Mouse (Mus musculus) embryonic fibroblast, embryonic 13.5 days (primary cell): ENCODE measurements around the gene 2310057M21Rik. TPM values are rescaled to one million over a fixed set of nuclear protein-coding genes. Genes with fewer than 3 reads are reported as not detected.

Experiments
- H3K27ac ChIP-seq: 2 replicates; pipeline ENCODE4 v1.5.1; 2012; ENCODE audit warnings: low read length, control low read depth, inconsistent platforms; ENCODE audit not compliant: insufficient read depth
- H3K4me1 ChIP-seq: 2 replicates; pipeline ENCODE4 v1.6.1; 2011; ENCODE audit warnings: low read length; ENCODE audit not compliant: control insufficient read depth, insufficient read depth
- H3K4me3 ChIP-seq: 2 replicates; pipeline ENCODE4 v1.5.1; 2011; ENCODE audit warnings: mild to moderate bottlenecking, control low read depth, low read length; ENCODE audit not compliant: insufficient read depth
- CTCF ChIP-seq: IDR thresholded peaks from 2 replicates; pipeline ENCODE4 v1.5.1; 2011; ENCODE audit warnings: mild to moderate bottlenecking, control low read depth, low read length, moderate library complexity, borderline replicate concordance; ENCODE audit not compliant: insufficient read depth
- POLR2A ChIP-seq: IDR thresholded peaks from 2 replicates; pipeline ENCODE4 v1.6.1; 2011; ENCODE audit warnings: low read depth, mild to moderate bottlenecking, control low read depth, low read length, moderate library complexity
- polyA plus RNA-seq: library from polyadenylated mRNA; stranded (reverse); fragments of >200 nt; gene quantifications from 2 replicates; pipeline ENCODE4 v1.2.4, GENCODE M21; 2011; ENCODE audit warnings: low read depth; ENCODE audit not compliant: missing spikeins, insufficient read length

2310057M21Rik gene
- polyA plus RNA-seq, 1 experiment: 21.2 TPM

GRCm38 (mm10) chr7:131370648-131371469, 8.3 kb upstream of the 2310057M21Rik start, which contains the start of gene Pstk:
Gene Pstk, plus strand, starts transcription at chr7:131371141.
- Histone ChIP-seq H3K4me3 (peak within 1 kb of the TSS; percentile 57), H3K27ac (peak within 1 kb of the TSS; percentile 86), H3K4me1 (peaks cover 4% of the 10 kb centered on the region; the same call in 1 of the 2 replicates)
- TF ChIP-seq POLR2A (peak; percentile 95), CTCF (peak; percentile 95)

DNA sequence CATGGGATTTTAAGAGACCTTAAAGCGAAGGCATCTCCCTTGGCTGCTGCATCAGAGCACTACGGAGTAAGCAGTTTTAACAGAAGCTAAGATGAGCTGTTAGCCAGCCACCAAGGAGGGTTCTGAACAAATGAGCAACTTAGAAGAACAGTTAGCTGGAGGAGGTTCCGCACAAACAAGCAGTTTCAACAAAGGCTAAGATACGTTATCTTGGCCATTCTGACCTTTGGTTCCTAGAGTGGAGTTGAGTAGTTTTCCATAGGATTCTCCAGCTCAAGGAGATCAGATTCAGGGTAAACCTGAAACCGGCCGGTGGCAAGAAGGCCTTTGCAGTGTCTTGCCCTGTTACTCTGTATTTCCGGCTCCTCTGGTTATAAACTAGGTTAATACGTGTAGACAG, 1.6 kb upstream of the 2310057M21Rik start:
- H3K4me3 ChIP-seq: no peak overlapping the region
- TF ChIP-seq CTCF: no peak
- TF ChIP-seq POLR2A: no peak
- H3K4me1 ChIP-seq: no peaks in the 10 kb centered on the region
- H3K27ac ChIP-seq: no peak overlapping the region

- H3K27ac ChIP-seq: peak overlapping the region; percentile 52
- TF ChIP-seq POLR2A (no peak), CTCF (no peak)
- H3K4me3 ChIP-seq: peak overlapping the region; percentile 70
- no peaks in the 10 kb centered on the region for H3K4me1 ChIP-seq
These were observed 317 bp downstream of the 2310057M21Rik start for GRCm38 (mm10) chr7:131362269-131362614.

DNA sequence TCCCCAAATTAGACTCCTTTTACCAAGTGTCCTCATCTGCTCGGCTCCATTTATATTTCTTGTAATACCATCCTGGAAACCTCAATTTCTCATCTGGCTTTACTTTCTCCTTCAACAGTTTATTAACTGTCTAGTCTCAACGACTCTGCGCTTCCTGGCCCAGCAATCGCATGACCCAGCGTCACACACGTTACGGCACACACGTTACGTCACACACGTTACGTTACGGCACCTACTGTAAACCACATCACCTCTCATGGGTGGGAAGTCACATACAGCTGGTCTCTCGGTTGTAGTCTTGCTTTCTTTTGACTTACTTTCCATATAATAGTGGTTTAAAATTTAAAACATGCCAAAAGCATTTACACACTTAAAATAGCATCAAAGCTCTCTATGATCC, 6.5 kb downstream of the 2310057M21Rik start:
- TF ChIP-seq POLR2A (no peak), CTCF (no peak)
- no peak overlapping the region for H3K27ac ChIP-seq
- H3K4me3 ChIP-seq: no peak overlapping the region
- H3K4me1 ChIP-seq: no peaks in the 10 kb centered on the region

DNA sequence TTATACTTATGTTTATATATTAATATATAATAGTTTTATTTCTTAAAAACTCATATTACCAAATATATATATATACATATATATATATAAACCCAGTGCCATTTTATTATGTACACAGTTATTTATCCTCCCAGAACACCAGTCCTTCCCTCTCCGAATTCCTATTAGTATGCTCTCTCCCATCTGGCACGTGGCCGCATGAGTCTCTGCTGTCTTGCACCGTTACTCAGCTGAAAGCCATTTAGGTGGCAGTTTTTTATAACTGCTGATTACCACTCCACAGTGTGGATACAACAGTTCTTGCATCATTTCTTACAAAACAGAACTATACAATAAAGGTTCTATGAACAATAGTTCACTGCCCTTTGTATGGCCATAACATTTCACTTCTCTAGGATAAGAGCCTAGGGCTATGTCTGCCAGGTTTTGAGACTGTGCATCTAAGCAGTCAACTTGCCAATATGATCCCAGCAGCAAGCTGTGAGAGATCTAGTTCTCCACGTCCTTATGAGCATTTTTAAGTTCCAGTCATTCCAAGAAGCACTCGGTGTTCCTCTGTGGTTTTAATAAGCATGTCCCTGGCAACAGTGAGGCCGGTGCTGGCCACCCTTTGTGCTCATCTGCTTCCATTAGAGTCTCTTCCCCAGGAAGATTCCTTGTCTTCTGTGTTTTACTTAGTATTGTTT, 16.6 kb downstream of the 2310057M21Rik start:
- TF ChIP-seq CTCF (no peak), POLR2A (no peak)
- no peaks in the 10 kb centered on the region for H3K4me1 ChIP-seq
- H3K4me3 ChIP-seq: no peak overlapping the region
- H3K27ac ChIP-seq: no peak overlapping the region

GRCm38 (mm10) chr7:131337502-131338068, 25.0 kb downstream of the 2310057M21Rik start:
- H3K4me1 ChIP-seq: no peaks in the 10 kb centered on the region
- TF ChIP-seq POLR2A: no peak
- TF ChIP-seq CTCF: no peak
- H3K4me3 ChIP-seq: no peak overlapping the region
- no peak overlapping the region for H3K27ac ChIP-seq

GRCm38 (mm10) chr7:131333564-131333963, 29.0 kb downstream of the 2310057M21Rik start, which contains the start of gene Fam24a:
Gene Fam24a, plus strand, starts transcription at chr7:131333864.
- no peaks in the 10 kb centered on the region for H3K4me1 ChIP-seq
- no peak within 1 kb of the TSS for H3K27ac ChIP-seq
- no peak within 1 kb of the TSS for H3K4me3 ChIP-seq
- TF ChIP-seq CTCF: no peak

GRCm38 (mm10) chr7:131331688-131332087, 30.9 kb downstream of the 2310057M21Rik start:
- TF ChIP-seq POLR2A: no peak
- TF ChIP-seq CTCF: no peak
- no peaks in the 10 kb centered on the region for H3K4me1 ChIP-seq

DNA sequence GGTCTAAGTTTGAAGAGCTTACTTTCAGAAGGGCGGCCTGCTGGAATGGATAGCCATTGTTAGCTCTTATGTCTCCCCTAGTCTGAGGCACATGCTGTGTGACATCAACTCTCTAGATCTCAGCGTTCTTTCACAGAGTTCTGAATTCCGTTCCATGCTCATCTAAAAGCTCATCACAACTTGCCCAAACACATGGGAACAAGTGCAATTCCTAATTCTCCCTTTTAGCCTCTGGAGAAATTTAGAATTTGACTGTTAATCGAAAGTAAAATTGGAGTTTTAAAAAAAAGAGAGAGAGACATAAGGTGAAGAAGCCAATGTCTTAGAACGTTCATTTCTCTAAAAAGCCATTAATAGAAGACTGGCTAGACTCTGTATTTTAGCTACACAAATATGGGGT, 33.1 kb downstream of the 2310057M21Rik start, which contains the start of gene Fam24b:
TSS of gene Fam24b (minus strand) at position 101 of the 400 bp plus-strand sequence.
- TF ChIP-seq POLR2A (no peak), CTCF (no peak)
- no peak within 1 kb of the TSS for H3K4me3 ChIP-seq
- H3K27ac ChIP-seq: no peak within 1 kb of the TSS
- no peaks in the 10 kb centered on the region for H3K4me1 ChIP-seq

More at GRCm38 (mm10) chr7:131331688-131332087, 30.9 kb downstream of the 2310057M21Rik start:
- Histone ChIP-seq H3K27ac (no peak overlapping the region), H3K4me3 (no peak overlapping the region)

DNA sequence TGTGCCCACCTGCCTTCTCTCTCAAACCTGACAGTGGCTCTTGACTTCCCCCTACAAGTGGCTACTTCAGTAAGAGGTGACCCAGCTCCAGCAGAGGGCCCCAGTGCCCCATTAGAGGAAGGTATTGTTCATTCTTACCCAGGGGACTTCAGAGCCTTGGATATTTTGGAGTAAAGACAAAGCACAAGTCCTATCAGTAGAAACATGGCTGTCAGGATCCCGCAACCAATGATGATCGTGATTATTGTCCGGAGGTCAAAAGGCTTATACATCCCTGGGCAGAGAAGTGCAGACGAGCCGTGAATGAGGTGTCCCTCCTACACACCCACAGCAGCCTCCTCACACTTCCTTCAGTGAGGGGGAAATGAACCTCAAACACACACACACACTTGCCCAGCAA, 35.5 kb downstream of the 2310057M21Rik start:
- H3K4me1 ChIP-seq: no peaks in the 10 kb centered on the region
- no peak overlapping the region for H3K27ac ChIP-seq
- TF ChIP-seq POLR2A (no peak), CTCF (no peak)
- no peak overlapping the region for H3K4me3 ChIP-seq
